Mouse (Mus musculus) forebrain, postnatal 0 days (tissue): ENCODE measurements at regions not wholly inside any gene's neighbourhood (a gene's known extent, or its start where the extent isn't known, plus 50 kb on each side); places are given as distances from the start of the nearest gene placed in this dataset.

Experiments used
- ATAC-seq: fragments of 200-750 bp; cut with Nextera tagmentation; 2 replicates; pipeline ENCODE4 v1.8.0; 2017; ENCODE audit warnings: mild to moderate bottlenecking, moderate library complexity
- DNase-seq: peaks from one replicate; pipeline ENCODE4 v3.0.0-alpha.2; 2015
- H3K27ac ChIP-seq: fragments of 300-500 bp; sonication (generic); 2 replicates; pipeline ENCODE4 v1.5.1; 2014; ENCODE audit warnings: low read depth, mild to moderate bottlenecking, antibody characterized with exemption, low read length, moderate library complexity, mixed read lengths
- H3K27me3 ChIP-seq: fragments of 300-500 bp; sonication (generic); 2 replicates; pipeline ENCODE4 v1.6.1; 2014; ENCODE audit warnings: mild to moderate bottlenecking, low read length, mixed read lengths; ENCODE audit not compliant: insufficient read depth
- H3K36me3 ChIP-seq: fragments of 300-500 bp; sonication (generic); 2 replicates; pipeline ENCODE4 v1.6.1; 2014; ENCODE audit warnings: mild to moderate bottlenecking, moderate library complexity; ENCODE audit not compliant: insufficient read depth
- H3K4me1 ChIP-seq: fragments of 300-500 bp; sonication (generic); 2 replicates; pipeline ENCODE4 v1.6.1; 2014; ENCODE audit warnings: antibody characterized with exemption; ENCODE audit not compliant: insufficient read depth
- H3K4me2 ChIP-seq: fragments of 300-500 bp; sonication (generic); 2 replicates; pipeline ENCODE4 v1.6.1; 2014; ENCODE audit warnings: low read depth, mild to moderate bottlenecking, moderate library complexity
- H3K4me3 ChIP-seq: fragments of 300-500 bp; sonication (generic); 2 replicates; pipeline ENCODE4 v1.5.1; 2014; ENCODE audit warnings: low read depth, low read length, mixed read lengths
- H3K9ac ChIP-seq: fragments of 300-500 bp; sonication (generic); 2 replicates; pipeline ENCODE4 v1.6.1; 2014; ENCODE audit warnings: mild to moderate bottlenecking
- H3K9me3 ChIP-seq: fragments of 300-500 bp; sonication (generic); 2 replicates; pipeline ENCODE4 v1.6.1; 2016; ENCODE audit warnings: low read length
- CTCF ChIP-seq: sonication (generic); IDR thresholded peaks from 2 replicates; pipeline ENCODE4 v1.5.1; 2016; ENCODE audit warnings: antibody characterized with exemption, control low read depth, low read depth
- WGBS: fragments of 180-500 bp; shearing (Covaris S2); extraction: QIAGEN DNeasy Blood & Tissue Kit; methylation state at CpG from one replicate; pipeline ENCODE4 v1.1.7; 2014; 5-methylcytosine and 5-hydroxymethylcytosine counted together

DNA sequence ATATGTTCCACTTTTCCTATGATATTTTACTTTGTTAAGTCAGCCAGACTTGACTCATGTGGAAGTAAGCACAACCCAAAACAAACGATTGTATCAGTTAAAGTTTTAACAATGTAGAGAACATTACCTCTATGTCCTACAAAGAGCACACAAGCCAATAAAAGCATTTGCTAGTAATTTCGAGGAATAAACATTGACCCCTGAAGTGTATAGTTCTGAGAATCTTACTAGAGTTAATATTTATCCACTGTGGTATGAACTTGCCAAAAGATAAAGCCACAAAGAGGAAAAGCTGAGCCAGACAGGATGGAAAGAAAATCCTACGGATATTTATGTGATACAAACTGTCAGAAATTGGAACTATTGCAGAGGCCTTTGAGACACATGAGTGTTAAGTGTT lies 161.5 kb upstream of the Mbnl1 start:
- H3K4me2 ChIP-seq, result no peak overlapping the region
- no peaks in the 10 kb centered on the region for H3K9me3 ChIP-seq
- no peaks in the 10 kb centered on the region for H3K4me1 ChIP-seq
- DNase-seq (no peak), ATAC-seq (no peak)
- no peak overlapping the region for H3K27ac ChIP-seq
- WGBS, result 84% methylated on average over 3 of the region's 3 CpGs
- no peak overlapping the region for H3K9ac ChIP-seq
- H3K36me3 ChIP-seq, result no peaks in the 10 kb centered on the region
- H3K4me3 ChIP-seq, result no peak overlapping the region
- no peak for TF ChIP-seq CTCF
- H3K27me3 ChIP-seq, result no peaks in the 10 kb centered on the region

DNA sequence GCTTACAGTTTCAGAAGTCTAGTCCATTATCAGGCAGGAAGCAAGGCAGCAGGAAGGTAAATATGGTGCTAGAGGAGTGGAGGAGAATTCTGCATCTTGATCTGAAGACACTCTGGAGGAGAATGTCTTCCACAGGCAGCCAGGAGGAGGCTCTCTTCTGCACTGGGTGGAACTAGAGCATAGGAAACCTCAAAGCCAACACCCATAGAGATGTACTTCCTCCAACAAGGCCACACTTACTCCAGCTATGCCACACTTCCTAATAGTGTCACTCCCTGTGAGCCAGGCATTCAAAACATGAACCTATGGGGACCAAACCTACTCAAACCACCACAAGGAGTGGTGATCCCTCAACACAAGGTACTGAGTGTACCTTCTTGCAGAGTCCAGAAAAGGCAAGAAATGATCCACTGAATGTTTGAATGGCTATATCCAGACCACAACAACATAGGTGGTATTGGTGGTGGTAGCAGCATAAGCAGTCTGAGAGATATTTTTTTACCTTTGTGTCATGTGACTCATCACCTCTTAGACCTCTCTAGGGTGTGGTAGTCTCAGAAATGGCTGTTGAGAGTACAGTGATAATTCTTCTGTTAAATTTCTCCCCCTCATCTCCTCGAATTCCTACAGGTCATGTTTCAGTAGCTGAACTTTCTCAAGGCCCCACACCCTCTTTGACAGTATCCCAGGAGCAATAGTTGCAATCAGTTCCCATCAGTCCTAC lies 152.3 kb upstream of the Mbnl1 start:
- 42% methylated on average over 1 of the region's 1 CpGs for WGBS

DNA sequence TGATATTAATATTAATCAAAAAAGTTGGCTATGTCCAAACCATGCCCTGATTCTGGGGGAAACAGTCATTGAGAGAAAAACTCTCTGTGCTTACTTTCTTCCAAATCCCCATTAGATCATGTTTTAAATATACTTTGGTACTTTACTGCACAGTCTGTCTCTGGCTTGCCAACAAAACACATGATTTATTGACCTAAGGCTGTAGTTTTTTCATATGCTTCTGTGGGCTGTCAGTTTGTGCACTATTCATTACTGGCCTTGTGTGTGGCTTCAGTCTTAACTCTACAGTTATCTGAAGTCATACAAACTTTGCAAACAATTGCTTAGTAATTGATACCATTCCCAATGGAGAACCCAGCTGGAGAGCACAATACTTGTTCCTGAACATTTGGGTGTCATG lies 149.1 kb upstream of the Mbnl1 start:
- no peak for DNase-seq
- no peak for TF ChIP-seq CTCF

More for the DNA sequence above, 152.3 kb upstream of the Mbnl1 start:
- Histone ChIP-seq H3K9ac (no peak overlapping the region), H3K9me3 (no peaks in the 10 kb centered on the region), H3K27ac (no peak overlapping the region), H3K36me3 (no peaks in the 10 kb centered on the region), H3K4me3 (no peak overlapping the region), H3K4me2 (no peak overlapping the region), H3K27me3 (no peaks in the 10 kb centered on the region), H3K4me1 (no peaks in the 10 kb centered on the region)
- TF ChIP-seq CTCF, result no peak
- ATAC-seq (no peak), DNase-seq (no peak)

DNA sequence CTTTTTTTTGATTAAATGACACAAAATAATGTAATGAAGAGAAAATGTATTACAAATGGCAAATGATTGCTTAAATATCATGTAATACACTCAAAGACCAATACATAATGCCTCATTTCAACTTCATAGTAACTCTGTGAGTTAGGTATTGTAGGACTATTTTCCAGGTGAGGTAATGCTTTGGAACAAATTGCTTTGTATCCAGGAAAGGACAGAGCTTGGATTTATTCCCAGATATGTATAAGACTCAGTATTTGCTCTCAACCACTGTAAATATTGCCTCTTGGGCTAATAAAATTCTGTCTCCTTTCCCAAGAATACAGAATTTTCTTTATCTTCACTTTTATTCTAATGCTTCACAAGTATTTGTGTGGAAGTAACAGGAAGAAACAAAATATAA lies 148.2 kb upstream of the Mbnl1 start:
- Histone ChIP-seq H3K4me1 (no peaks in the 10 kb centered on the region), H3K9ac (no peak overlapping the region), H3K27ac (no peak overlapping the region), H3K36me3 (no peaks in the 10 kb centered on the region), H3K4me3 (no peak overlapping the region), H3K27me3 (no peaks in the 10 kb centered on the region), H3K9me3 (no peaks in the 10 kb centered on the region), H3K4me2 (no peak overlapping the region)
- DNase-seq (no peak), ATAC-seq (no peak)
- no peak for TF ChIP-seq CTCF

More for the DNA sequence above, 149.1 kb upstream of the Mbnl1 start:
- no peak overlapping the region for H3K4me3 ChIP-seq
- no peaks in the 10 kb centered on the region for H3K36me3 ChIP-seq
- no peaks in the 10 kb centered on the region for H3K9me3 ChIP-seq
- H3K9ac ChIP-seq, result no peak overlapping the region
- no peaks in the 10 kb centered on the region for H3K27me3 ChIP-seq
- ATAC-seq, result no peak
- no peaks in the 10 kb centered on the region for H3K4me1 ChIP-seq
- no peak overlapping the region for H3K27ac ChIP-seq
- no peak overlapping the region for H3K4me2 ChIP-seq

DNA sequence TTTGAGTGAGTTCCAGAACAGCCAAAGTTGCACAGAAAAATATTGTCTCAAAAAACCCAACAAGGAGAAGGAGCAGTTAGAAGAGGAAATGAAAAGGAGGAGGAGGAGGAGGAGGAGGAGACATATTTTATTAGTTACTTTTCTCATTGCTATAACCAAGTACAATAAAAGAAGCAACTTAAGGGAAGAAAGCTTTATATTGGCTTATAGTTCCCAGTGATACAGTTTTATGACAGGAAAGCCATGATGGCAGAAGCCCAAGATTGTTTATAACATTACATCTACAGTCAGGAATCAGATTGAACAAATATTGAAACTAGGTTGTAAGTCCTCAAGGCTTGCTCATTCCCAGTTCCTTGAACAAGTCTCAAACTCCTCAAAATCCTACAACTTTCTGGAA lies 147.7 kb upstream of the Mbnl1 start:
- no peak overlapping the region for H3K4me3 ChIP-seq
- no peaks in the 10 kb centered on the region for H3K36me3 ChIP-seq
- H3K9ac ChIP-seq, result no peak overlapping the region
- ATAC-seq (no peak), DNase-seq (no peak)
- no peaks in the 10 kb centered on the region for H3K9me3 ChIP-seq
- no peak for TF ChIP-seq CTCF
- H3K27ac ChIP-seq, result no peak overlapping the region
- H3K27me3 ChIP-seq, result no peaks in the 10 kb centered on the region
- H3K4me1 ChIP-seq, result no peaks in the 10 kb centered on the region
- no peak overlapping the region for H3K4me2 ChIP-seq

DNA sequence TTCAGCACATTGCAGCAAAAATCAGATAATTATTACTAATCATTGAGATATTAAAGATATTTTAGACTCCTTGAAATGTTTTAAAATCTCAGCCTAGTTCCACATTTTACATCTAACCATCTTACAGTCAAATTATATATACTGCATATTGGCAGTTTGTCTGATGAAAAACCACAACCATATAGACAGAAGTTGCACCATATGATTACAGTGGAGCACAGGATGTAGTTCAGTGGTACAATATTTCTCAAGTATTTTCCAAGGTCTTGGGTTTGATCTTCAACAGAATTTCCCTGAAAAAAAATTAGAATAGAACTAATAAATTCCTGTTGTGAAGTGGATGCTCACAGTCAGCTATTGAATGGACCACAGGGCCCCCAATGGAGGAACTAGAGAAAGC lies 140.2 kb upstream of the Mbnl1 start:
- Histone ChIP-seq H3K27ac (no peak overlapping the region), H3K4me2 (no peak overlapping the region), H3K36me3 (no peaks in the 10 kb centered on the region), H3K4me1 (no peaks in the 10 kb centered on the region), H3K27me3 (no peaks in the 10 kb centered on the region), H3K9me3 (no peaks in the 10 kb centered on the region), H3K9ac (no peak overlapping the region), H3K4me3 (no peak overlapping the region)
- DNase-seq, result no peak
- no peak for TF ChIP-seq CTCF
- no peak for ATAC-seq

DNA sequence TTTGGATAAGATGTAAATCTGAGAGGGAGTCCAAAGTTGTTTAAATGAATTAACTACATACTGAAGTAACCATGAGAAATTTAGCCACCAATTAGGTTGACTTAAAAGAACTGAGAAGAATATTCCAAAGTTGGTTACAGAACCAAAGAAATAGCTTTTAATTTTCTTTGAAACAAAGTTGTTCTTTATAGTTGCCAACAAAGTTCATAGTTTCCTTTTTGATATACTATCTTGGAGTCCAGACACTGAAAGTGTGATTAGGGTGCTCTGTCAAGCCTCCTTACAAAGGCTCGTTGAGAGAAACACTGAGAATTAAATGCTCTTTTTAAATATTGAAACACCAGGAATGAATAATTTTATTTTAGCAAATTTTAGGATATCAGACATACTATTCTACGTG lies 139.0 kb upstream of the Mbnl1 start:
- Histone ChIP-seq H3K27ac (no peak overlapping the region), H3K4me3 (no peak overlapping the region), H3K9me3 (no peaks in the 10 kb centered on the region), H3K4me1 (no peaks in the 10 kb centered on the region), H3K27me3 (no peaks in the 10 kb centered on the region), H3K4me2 (no peak overlapping the region), H3K36me3 (no peaks in the 10 kb centered on the region), H3K9ac (no peak overlapping the region)
- WGBS, result 88% methylated on average over 2 of the region's 2 CpGs
- DNase-seq, result no peak
- ATAC-seq, result no peak
- no peak for TF ChIP-seq CTCF
